Mouse (Mus musculus): Measurements from ENCODE around the gene Zfp119b. TPM values are rescaled to one million over a fixed set of nuclear protein-coding genes. Genes with fewer than 3 reads are reported as not detected.

Zfp119b gene
- total and polyA plus RNA-seq, 3 experiments = 0.39 to 10.0 (median 4.2) TPM

GRCm38 (mm10) chr17:55964996-55965395, 15.7 kb upstream of the Zfp119b start:
- no peaks in the 10 kb centered on the region for H3K9me3 ChIP-seq (replicated peaks)
- H3K36me3 ChIP-seq (replicated peaks) = peaks cover 90% of the 10 kb centered on the region
- TF ChIP-seq POLR2AphosphoS5 (IDR thresholded peaks at IDR 0.05; ENCODE audit: insufficient replicate concordance, low read depth, low read length) = no peak
- no peak for TF ChIP-seq TAL1 (conservative IDR thresholded peaks at IDR 0.05; ENCODE audit: low read depth, low read length)
- no peak overlapping the region for H3K4me3 ChIP-seq (ENCODE audit: low read depth, low read length)
- ATAC-seq (ENCODE audit: extremely low read depth, insufficient number of reproducible peaks, low FRiP score, poor library complexity, severe bottlenecking) = no peak
- peaks cover under 1% of the 10 kb centered on the region; the same call in 1 of the 2 replicates for H3K27me3 ChIP-seq (ENCODE audit: insufficient read depth, low read length)
- DNase-seq (ENCODE audit: low spot score) = no peak
- peaks cover 27% of the 10 kb centered on the region for H3K4me1 ChIP-seq (ENCODE audit: insufficient read depth, low read depth, low read length)

GRCm38 (mm10) chr17:55964496-55964895, 15.2 kb upstream of the Zfp119b start:
- H3K4me3 ChIP-seq (ENCODE audit: low read depth, low read length) = no peak overlapping the region
- peaks cover 93% of the 10 kb centered on the region for H3K36me3 ChIP-seq (replicated peaks)
- ATAC-seq (ENCODE audit: extremely low read depth, insufficient number of reproducible peaks, low FRiP score, poor library complexity, severe bottlenecking) = no peak
- H3K4me1 ChIP-seq (ENCODE audit: insufficient read depth, low read depth, low read length) = peaks cover 31% of the 10 kb centered on the region
- no peak for DNase-seq (ENCODE audit: low spot score)
- no peaks in the 10 kb centered on the region for H3K27me3 ChIP-seq (ENCODE audit: insufficient read depth, low read length)
- no peaks in the 10 kb centered on the region for H3K9me3 ChIP-seq (replicated peaks)
- TF ChIP-seq CTCF (IDR thresholded peaks at IDR 0.05; ENCODE audit: low read depth, low read length) (no peak), POLR2AphosphoS5 (IDR thresholded peaks at IDR 0.05; ENCODE audit: insufficient replicate concordance, low read depth, low read length) (no peak), TAL1 (conservative IDR thresholded peaks at IDR 0.05; ENCODE audit: low read depth, low read length) (no peak), GATA1 (IDR thresholded peaks at IDR 0.05; ENCODE audit: borderline replicate concordance, low read length) (no peak), GATA2 (IDR thresholded peaks at IDR 0.05; ENCODE audit: borderline replicate concordance, low read depth, low read length) (no peak)

GRCm38 (mm10) chr17:55963171-55963570, 13.9 kb upstream of the Zfp119b start:
- H3K4me3 ChIP-seq (ENCODE audit: low read depth, low read length) = no peak overlapping the region
- peaks cover 84% of the 10 kb centered on the region for H3K36me3 ChIP-seq (replicated peaks)
- no peak for ATAC-seq (ENCODE audit: extremely low read depth, insufficient number of reproducible peaks, low FRiP score, poor library complexity, severe bottlenecking)

GRCm38 (mm10) chr17:55961631-55962030, 12.3 kb upstream of the Zfp119b start:
- H3K4me3 ChIP-seq (ENCODE audit: low read depth, low read length) = no peak overlapping the region
- peaks cover 47% of the 10 kb centered on the region for H3K4me1 ChIP-seq (ENCODE audit: insufficient read depth, low read depth, low read length)
- H3K36me3 ChIP-seq (replicated peaks) = peaks cover 69% of the 10 kb centered on the region
- ATAC-seq (ENCODE audit: extremely low read depth, insufficient number of reproducible peaks, low FRiP score, poor library complexity, severe bottlenecking) (no peak), DNase-seq (ENCODE audit: low spot score) (no peak)
- no peaks in the 10 kb centered on the region for H3K27me3 ChIP-seq (ENCODE audit: insufficient read depth, low read length)
- TF ChIP-seq TAL1 (conservative IDR thresholded peaks at IDR 0.05; ENCODE audit: low read depth, low read length) (no peak), GATA1 (IDR thresholded peaks at IDR 0.05; ENCODE audit: borderline replicate concordance, low read length) (no peak), POLR2AphosphoS5 (IDR thresholded peaks at IDR 0.05; ENCODE audit: insufficient replicate concordance, low read depth, low read length) (no peak), CTCF (IDR thresholded peaks at IDR 0.05; ENCODE audit: low read depth, low read length) (no peak), GATA2 (IDR thresholded peaks at IDR 0.05; ENCODE audit: borderline replicate concordance, low read depth, low read length) (no peak)
- H3K9me3 ChIP-seq (replicated peaks) = no peaks in the 10 kb centered on the region

More at GRCm38 (mm10) chr17:55963171-55963570, 13.9 kb upstream of the Zfp119b start:
- Histone ChIP-seq H3K4me1 (ENCODE audit: insufficient read depth, low read depth, low read length) (peaks cover 36% of the 10 kb centered on the region), H3K27me3 (ENCODE audit: insufficient read depth, low read length) (no peaks in the 10 kb centered on the region), H3K9me3 (replicated peaks) (no peaks in the 10 kb centered on the region)
- TF ChIP-seq CTCF (IDR thresholded peaks at IDR 0.05; ENCODE audit: low read depth, low read length) = no peak
- TF ChIP-seq TAL1 (conservative IDR thresholded peaks at IDR 0.05; ENCODE audit: low read depth, low read length) = no peak
- TF ChIP-seq GATA1 (IDR thresholded peaks at IDR 0.05; ENCODE audit: borderline replicate concordance, low read length) = no peak
- no peak for TF ChIP-seq GATA2 (IDR thresholded peaks at IDR 0.05; ENCODE audit: borderline replicate concordance, low read depth, low read length)
- no peak for TF ChIP-seq POLR2AphosphoS5 (IDR thresholded peaks at IDR 0.05; ENCODE audit: insufficient replicate concordance, low read depth, low read length)
- no peak for DNase-seq (ENCODE audit: low spot score)

- H3K36me3 ChIP-seq (replicated peaks) = peaks cover 68% of the 10 kb centered on the region
- TF ChIP-seq CTCF (IDR thresholded peaks at IDR 0.05; ENCODE audit: low read depth, low read length) (no peak), GATA2 (IDR thresholded peaks at IDR 0.05; ENCODE audit: borderline replicate concordance, low read depth, low read length) (no peak), TAL1 (conservative IDR thresholded peaks at IDR 0.05; ENCODE audit: low read depth, low read length) (no peak), POLR2AphosphoS5 (IDR thresholded peaks at IDR 0.05; ENCODE audit: insufficient replicate concordance, low read depth, low read length) (no peak), GATA1 (IDR thresholded peaks at IDR 0.05; ENCODE audit: borderline replicate concordance, low read length) (no peak)
- no peaks in the 10 kb centered on the region for H3K9me3 ChIP-seq (replicated peaks)
- DNase-seq (ENCODE audit: low spot score) (no peak), ATAC-seq (ENCODE audit: extremely low read depth, insufficient number of reproducible peaks, low FRiP score, poor library complexity, severe bottlenecking) (no peak)
- H3K4me3 ChIP-seq (ENCODE audit: low read depth, low read length) = no peak overlapping the region
- H3K4me1 ChIP-seq (ENCODE audit: insufficient read depth, low read depth, low read length) = peaks cover 55% of the 10 kb centered on the region
- H3K27me3 ChIP-seq (ENCODE audit: insufficient read depth, low read length) = no peaks in the 10 kb centered on the region; the same call in 1 of the 2 replicates
Observed at GRCm38 (mm10) chr17:55960791-55961190, 11.5 kb upstream of the Zfp119b start.

- H3K36me3 ChIP-seq (replicated peaks) = peaks cover 62% of the 10 kb centered on the region
- peaks cover 1% of the 10 kb centered on the region for H3K27me3 ChIP-seq (ENCODE audit: insufficient read depth, low read length)
- no peak for ATAC-seq (ENCODE audit: extremely low read depth, insufficient number of reproducible peaks, low FRiP score, poor library complexity, severe bottlenecking)
- H3K4me1 ChIP-seq (ENCODE audit: insufficient read depth, low read depth, low read length) = peaks cover 55% of the 10 kb centered on the region
- H3K4me3 ChIP-seq (ENCODE audit: low read depth, low read length) = peak overlapping the region; percentile 71
- H3K9me3 ChIP-seq (replicated peaks) = no peaks in the 10 kb centered on the region
- TF ChIP-seq POLR2AphosphoS5 (IDR thresholded peaks at IDR 0.05; ENCODE audit: insufficient replicate concordance, low read depth, low read length) (no peak), GATA2 (IDR thresholded peaks at IDR 0.05; ENCODE audit: borderline replicate concordance, low read depth, low read length) (no peak), GATA1 (IDR thresholded peaks at IDR 0.05; ENCODE audit: borderline replicate concordance, low read length) (no peak), TAL1 (conservative IDR thresholded peaks at IDR 0.05; ENCODE audit: low read depth, low read length) (no peak), CTCF (IDR thresholded peaks at IDR 0.05; ENCODE audit: low read depth, low read length) (no peak)
- no peak for DNase-seq (ENCODE audit: low spot score)
Observed at GRCm38 (mm10) chr17:55959946-55960740, 10.8 kb upstream of the Zfp119b start.
